Mouse (Mus musculus): ENCODE measurements around the gene Atp2b1. TPM values are rescaled to one million over a fixed set of nuclear protein-coding genes. Genes with fewer than 3 reads are reported as not detected.

Atp2b1 gene
- total RNA-seq, 2 experiments from 2014 or later, result 50.1 to 57.9 TPM

- peak; percentile 15 to 20 for DNase-seq
Observed at GRCm38 (mm10) chr10:98916011-98916780, 2.0 kb downstream of the Atp2b1 start.

- no peak for DNase-seq
Observed at GRCm38 (mm10) chr10:98916781-98917340, 2.7 kb downstream of the Atp2b1 start.

- DNase-seq, result no peak
Observed at GRCm38 (mm10) chr10:98925081-98925480, 10.9 kb downstream of the Atp2b1 start.

GRCm38 (mm10) chr10:98926991-98927390 lies 12.8 kb downstream of the Atp2b1 start:
- no peak for DNase-seq

- no peak for DNase-seq
Observed at GRCm38 (mm10) chr10:98929444-98929843, 15.2 kb downstream of the Atp2b1 start.

GRCm38 (mm10) chr10:98930143-98930542 lies 15.9 kb downstream of the Atp2b1 start:
- DNase-seq, result no peak

GRCm38 (mm10) chr10:98940137-98940536 lies 25.9 kb downstream of the Atp2b1 start:
- no peak for DNase-seq

GRCm38 (mm10) chr10:98940799-98941198 lies 26.6 kb downstream of the Atp2b1 start:
- no peak for DNase-seq

- DNase-seq, result no peak
Observed at GRCm38 (mm10) chr10:98941991-98942390, 27.8 kb downstream of the Atp2b1 start.

- DNase-seq, result no peak
Observed at GRCm38 (mm10) chr10:98942999-98943398, 28.8 kb downstream of the Atp2b1 start.

GRCm38 (mm10) chr10:98943894-98944293 lies 29.7 kb downstream of the Atp2b1 start:
- DNase-seq, result no peak

GRCm38 (mm10) chr10:98946031-98946791 lies 32.0 kb downstream of the Atp2b1 start:
- DNase-seq, result no peak

GRCm38 (mm10) chr10:98947206-98947605 lies 33.0 kb downstream of the Atp2b1 start:
- no peak for DNase-seq

GRCm38 (mm10) chr10:98948096-98948495 lies 33.9 kb downstream of the Atp2b1 start:
- DNase-seq, result no peak

- no peak for DNase-seq
Observed at GRCm38 (mm10) chr10:98949750-98950149, 35.5 kb downstream of the Atp2b1 start.

- DNase-seq, result no peak
Observed at GRCm38 (mm10) chr10:98951286-98952270, 37.4 kb downstream of the Atp2b1 start.

GRCm38 (mm10) chr10:98954230-98954993 lies 40.2 kb downstream of the Atp2b1 start:
- no peak for DNase-seq

GRCm38 (mm10) chr10:98956124-98956523 lies 41.9 kb downstream of the Atp2b1 start:
- DNase-seq, result no peak

GRCm38 (mm10) chr10:98958752-98959151 lies 44.5 kb downstream of the Atp2b1 start:
- no peak for DNase-seq

- no peak for DNase-seq
Observed at GRCm38 (mm10) chr10:98959385-98959784, 45.2 kb downstream of the Atp2b1 start.

- DNase-seq, result no peak
Observed at GRCm38 (mm10) chr10:98960911-98961310, 46.7 kb downstream of the Atp2b1 start.
